Mouse (Mus musculus) thymus, adult 18-20 months (tissue): ENCODE data around the gene Xylt1.

Experiments used
- DNase-seq, 2 experiments: peaks; one replicate each; pipeline ENCODE4 v3.0.0; 2022; ENCODE audit warnings: mixed read lengths in 2 of 2

Xylt1 gene

DNA sequence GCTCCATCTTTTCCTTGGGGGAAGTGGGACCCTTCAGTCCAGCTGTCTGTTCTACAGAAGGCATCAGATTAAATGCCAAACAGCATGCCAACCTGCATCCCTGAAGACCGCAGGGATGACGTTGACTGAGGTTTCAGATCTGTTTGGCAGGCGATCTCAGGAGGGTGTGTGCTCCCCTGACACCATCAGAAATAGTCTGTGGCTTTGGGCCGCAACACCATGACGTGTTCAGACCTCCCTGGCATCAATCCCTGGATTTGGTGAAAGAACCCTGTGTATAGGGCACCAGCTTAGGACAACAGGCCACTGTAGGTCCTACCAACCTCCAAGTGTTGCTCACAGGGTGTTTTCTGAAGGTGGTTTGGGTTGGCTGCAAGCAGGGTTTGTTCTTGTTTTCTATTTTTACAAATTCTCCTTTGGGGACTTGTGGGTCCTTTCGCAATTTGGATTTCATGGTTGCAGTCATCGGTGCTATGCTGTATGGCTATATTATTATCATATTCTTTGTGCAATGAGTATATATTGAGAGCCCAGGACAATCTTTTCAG lies 104.3 kb downstream of the Xylt1 start:
- no peak for DNase-seq

DNA sequence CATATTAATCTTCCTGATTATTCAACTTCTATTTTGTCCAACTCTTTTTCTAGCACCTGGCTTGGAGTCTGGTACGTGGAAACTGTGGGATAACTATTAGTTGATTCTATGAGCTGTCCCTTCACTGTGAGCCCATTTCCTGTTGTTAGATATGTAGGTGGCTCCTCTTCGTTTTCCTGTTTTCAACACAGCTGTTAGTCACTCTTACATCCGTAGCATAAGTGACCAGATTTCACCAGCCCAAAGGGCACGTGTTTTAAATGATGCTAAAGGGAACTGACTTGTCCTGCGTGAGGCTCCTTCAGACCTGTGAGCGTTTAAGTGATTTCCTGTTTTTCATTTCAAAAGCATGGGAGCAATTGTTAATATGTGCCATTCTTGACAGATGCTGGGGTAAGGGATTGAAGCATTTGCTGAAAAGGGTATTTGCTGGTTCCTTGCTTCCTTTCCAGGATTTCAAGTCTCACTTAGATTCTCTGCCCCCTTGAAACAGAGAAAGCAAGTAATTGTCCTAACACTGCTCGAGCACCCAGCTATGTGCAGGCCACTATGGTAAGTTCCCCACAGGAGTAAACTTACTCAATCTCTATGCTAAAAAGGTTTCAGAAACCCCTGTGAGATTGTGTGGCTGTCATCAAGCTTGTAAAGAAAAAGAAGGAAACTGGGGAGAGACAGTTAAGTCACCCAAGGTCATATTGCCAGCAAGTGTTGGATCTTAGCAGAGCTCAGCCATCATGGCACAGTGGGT lies 105.8 kb downstream of the Xylt1 start:
- DNase-seq: no peak

DNA sequence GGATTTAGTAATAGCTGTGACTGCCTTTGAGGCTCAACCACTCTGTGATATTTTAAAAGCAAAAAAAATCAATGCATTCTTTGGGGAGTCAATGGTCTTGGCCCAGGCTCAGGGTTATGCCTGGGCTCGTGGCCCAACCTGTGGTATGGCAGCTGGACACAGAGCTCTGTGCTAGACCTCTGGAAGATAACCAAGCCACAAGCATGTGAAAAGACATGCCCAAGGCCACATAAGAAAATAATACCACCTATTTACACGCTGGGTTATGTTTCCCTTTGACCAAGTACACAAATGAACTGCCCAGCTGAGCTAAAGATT lies 106.4 kb downstream of the Xylt1 start:
- no peak for DNase-seq

DNA sequence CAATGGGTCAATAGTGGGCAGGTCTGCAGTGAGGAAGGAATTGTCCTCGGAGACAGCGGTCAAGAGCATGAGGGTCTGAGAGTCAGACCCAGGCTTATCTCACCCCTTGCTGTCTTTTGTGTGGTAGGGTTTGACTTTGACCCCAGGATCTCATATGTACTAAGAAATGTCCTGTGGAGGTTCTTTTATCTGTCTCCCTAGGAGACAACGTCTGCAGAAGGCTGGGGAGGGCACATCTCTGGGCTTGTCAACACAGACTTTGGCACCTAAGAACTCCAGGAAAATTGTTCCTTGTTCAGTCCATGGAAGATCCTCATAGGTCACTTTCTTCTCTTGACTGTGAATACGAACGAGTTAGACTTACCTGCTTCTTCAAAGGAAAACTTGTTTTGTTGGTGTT lies 109.2 kb downstream of the Xylt1 start:
- no peak for DNase-seq

DNA sequence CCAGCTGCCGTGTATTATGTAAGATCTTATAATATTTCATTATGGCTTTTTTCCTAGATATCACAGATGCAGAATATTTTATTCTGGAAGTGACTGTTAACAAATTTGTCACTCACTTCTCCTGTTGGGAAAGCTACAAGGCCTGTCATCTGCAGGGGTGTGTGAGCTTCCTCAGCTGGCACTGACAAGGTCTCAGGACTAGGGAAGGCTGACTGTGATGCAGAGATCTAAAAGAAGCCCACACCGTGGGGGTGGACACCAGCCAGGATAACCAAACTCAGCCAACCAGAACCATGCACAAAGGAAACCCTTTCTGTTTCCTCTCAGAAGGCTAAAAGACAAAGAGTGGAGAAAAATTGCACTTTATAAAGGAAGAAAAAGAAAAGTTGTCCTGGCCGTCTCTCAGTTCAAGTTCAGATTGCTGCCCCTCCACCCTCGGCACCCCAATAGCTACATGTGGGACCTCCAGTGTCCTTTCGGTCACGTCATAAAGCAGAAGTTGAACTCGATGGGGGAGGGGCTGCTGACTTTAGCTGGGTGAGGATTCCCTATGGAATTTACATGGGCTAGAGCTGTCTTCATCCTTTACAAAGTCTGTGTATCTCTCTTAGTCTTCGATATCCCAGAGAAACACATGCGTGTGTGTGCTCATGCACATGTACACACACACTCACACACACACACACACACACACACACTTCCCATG lies 109.9 kb downstream of the Xylt1 start:
- DNase-seq: no peak

DNA sequence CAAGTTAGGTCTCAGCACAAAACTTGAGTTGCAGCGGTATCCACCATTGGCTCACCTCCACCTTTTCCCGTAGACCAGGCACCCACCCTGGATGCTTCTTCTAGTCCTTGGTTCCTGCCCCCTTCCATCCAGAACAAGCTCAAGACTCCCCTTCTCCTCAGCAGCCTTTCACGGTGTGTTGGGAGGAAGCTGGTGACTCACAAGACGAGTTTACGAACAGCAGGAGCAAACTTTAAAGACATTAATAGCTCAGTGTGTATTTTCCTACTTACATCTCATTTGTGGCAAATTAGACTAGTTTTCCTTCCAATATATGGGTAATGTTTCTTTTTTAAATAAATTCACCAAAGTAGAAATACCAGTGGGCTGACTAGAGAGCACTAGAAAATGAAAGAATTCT lies 110.7 kb downstream of the Xylt1 start:
- no peak for DNase-seq

DNA sequence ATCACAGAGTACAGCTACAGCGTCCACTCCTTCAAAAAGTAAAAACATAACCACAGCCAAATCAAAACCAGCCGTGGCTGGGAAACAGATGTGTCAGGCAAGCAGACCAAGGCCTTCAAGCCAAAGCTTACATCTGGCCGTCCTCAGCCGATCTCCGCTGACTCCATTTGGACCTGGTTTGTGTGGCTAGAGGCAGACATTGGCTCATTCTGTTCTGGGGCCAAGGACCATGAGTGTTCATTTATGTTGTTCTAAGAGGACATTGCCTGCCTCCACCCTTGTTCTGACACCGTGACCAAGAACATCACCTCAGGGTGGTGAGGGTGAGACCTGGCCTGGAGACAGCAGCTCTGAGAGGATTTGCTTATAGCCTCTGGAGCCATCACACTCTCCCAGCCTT lies 113.4 kb downstream of the Xylt1 start:
- no peak for DNase-seq

DNA sequence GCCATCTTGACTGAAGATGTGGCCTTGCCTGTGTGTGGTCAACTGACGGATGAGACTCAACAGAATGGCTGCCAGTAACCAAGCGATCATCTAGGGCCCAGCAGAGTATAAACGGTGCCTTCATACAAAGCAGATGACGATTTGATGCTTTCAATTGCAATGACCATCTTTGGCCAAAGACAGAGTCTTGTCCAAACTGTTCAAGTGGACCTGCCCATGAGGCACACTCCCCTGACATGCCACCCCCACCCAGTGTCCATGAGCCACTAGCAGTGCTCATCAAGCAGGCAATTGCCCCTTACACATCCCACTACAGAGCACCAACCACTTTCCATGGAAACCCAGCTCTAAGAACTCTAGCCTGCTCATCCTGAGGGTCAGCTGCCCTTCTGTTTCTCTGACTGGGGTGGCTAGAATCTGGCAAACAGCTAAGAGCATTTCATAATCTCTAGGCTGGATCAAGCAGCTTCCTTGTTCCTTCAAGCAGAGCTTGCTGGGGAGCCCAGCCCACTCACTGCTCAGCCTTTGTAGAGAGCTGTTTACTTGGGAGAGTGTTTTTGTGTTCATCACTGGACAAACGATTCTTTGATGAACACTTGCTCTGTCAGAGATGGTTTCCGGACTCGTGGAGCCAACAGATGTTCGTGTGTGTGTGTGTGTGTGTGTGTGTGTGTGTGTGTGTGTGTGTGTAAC lies 114.0 kb downstream of the Xylt1 start:
- DNase-seq: no peak

DNA sequence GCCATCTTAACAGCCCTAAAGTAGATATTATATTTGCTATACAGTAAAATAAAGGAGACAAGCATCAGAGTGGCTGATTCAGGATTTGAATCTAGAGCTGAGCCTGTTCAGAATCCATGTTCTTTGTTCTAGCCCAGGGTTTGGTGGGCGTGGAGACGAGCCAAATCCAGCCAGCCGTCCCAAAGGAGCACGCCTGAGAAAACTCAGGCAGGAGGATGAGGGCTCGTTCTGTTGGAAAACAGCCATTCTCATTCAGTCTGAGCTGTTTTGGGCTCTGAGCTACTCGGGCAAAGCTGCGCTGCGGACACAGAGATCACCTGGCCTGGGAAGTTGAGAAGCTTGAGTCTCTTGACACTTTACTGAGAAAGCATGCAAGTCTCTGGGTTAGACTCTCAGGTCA lies 115.0 kb downstream of the Xylt1 start:
- DNase-seq: no peak

DNA sequence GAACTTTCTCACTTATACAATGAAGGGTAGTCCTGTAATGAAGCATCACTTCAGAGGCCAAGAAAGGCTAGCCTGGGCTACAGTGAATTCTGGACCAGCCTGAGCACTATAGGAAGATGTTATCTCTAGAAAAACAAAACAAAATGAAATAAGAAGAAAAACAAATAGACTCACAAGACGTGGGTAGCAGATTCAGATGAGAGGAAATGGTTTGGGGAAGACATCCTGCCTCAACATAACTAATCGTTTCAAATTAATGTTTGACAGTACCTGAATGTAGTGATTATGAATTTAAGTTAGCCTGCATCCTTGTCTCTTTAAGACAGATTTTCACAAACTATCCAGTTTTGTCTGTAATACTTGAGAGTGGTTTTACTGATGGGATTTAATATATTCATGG lies 117.4 kb downstream of the Xylt1 start:
- no peak for DNase-seq

DNA sequence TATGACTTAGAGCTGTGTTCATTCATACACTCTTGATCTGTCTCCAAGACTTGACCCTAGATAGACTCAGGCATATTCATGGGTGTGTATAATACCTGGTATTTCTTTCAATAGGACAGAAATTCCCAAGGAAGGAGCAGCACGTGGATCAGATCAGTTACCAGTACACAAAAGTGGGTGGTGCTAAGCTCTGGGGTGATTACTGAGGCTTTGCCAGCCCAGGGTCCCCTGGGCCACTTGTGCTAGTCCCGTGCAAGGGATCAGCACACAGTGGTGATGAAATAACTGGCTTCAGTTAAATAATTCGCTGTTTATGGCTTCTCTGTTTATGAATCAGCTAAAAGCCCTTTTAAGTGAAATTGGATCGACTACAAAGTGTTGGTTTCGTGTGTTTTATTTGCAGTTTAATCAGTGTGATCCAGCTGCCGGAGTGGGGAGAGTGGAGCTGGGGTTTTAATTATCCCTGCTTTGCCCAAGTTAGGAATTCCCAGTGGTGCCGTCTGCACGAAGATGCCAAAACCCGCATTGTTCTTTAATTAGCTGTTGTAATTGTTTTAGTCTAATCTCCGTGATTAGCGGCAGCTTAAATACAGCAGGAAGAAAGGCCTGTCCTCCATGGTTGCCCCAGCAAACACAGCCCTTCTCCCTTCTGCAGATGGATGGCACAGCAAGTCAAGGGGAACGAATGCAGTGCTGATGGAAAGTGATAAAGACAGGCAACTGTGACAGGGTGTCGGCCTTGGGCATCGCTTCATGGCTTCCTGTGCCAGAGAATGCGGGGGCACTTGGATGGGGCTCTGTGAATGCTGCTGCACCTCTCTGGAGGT lies 120.8 kb downstream of the Xylt1 start:
- DNase-seq: no peak

DNA sequence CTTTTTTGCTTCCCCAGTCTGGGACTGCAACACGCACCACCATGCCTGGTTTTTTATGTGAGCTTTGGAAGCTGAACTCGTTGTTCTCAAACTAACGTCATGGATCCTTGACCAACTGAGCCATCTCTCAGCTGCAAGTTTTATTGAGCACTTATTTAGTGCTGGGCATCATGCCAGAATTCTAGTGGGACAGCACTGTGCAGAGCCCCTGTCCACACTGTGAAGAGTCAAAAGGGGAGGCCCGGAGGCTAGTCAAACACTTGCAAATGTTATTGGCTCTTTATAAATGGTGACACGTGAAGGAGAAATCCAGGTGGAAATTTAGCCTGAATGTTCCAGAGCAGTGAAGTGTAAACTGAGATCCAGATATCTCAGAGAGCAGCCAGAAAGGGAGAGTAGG lies 121.6 kb downstream of the Xylt1 start:
- DNase-seq: no peak

DNA sequence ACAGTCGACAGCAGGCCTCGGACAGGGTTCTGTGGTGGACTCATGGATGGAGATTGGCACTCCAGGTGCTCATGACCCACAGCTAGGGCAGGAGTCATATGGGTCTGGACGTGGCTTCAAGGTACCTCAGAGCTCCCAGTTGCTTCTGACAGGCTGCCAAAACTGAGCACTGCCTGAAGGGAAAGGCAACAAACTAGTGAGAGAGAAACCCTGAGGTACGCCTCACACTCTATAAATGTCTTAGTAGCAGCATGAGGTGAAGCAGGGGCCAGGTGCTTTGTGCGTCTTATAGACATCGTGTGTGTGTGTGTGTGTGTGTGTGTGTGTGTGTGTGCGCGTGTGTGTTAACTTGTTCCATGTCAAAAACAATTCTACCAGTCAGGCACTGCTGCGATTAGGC lies 122.9 kb downstream of the Xylt1 start:
- no peak for DNase-seq

DNA sequence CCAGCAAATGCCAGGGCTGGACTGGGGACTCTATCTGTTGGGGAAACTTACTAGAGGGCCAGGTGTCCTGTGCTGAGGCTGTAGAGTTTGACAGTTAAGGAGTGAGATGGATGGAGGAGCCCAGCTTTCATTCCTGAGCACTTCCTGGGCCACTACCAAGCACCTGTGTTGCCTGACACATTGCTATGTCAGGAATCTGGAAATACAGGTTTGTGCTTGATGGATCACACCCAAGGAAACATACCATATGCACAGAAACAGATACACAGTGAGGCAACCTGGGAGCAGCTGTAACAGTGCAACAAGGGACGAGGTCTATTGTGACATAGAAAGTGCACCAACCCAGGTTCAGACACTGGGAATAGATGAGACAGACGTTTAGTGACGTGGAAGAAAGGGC lies 125.0 kb downstream of the Xylt1 start:
- no peak for DNase-seq

DNA sequence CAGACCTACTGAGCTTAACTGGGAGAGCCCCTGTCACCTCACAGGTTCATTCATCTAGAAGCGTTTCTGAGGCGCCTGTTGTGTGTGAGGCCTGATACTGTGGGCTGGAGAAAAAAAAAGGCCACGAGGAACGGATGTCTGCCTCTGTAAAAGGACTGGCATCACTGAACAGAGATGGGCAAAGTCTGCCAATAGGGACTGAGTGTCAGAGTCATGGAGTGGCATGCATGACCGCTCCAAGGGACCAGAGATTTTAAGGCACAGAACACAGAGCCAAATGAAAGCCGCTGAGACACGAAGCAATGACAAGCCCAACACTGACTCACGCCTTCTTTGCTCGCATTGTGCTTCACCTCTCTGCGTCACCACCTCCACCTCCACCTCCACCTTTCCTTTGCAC lies 126.6 kb downstream of the Xylt1 start:
- no peak for DNase-seq

DNA sequence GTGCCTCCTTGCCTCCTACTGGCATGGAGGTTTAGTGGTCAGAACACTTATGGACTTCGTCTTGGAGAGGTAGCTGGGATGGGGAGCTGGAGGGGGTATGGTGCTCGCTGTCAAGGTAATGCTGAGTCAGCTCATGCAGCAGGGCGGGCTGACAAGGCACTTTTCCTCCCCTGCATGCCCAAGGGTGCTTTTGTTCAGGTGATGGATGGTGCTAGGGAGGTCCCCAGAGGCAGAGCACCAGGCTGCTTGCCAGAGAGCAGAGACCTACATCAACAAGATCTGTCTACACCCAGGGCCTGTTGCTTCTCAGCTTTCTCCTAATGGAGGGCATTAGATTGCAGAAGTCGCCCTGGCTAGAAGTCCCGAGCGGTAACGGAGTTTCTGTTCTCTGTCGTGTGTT lies 127.3 kb downstream of the Xylt1 start:
- DNase-seq: no peak

DNA sequence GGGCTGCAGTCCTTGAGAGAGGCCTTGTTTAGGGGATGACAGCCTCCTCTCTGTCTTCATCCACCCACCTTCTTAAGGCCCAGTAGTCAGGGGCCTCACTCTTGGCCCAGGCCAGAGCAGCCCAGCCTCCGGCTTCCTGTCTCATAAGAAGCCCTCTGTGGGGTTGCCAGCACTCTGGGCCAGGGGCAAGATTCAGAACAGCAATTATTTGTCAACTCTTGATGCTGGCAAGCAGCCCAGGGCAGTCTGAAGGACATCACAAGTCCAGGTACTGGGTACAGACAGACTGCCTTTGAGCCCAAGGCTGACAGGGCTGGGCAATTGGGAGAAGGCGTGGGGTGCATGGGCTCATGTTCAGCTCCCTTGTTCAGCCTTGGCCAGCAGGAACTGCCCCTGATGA lies 129.3 kb downstream of the Xylt1 start:
- no peak for DNase-seq

DNA sequence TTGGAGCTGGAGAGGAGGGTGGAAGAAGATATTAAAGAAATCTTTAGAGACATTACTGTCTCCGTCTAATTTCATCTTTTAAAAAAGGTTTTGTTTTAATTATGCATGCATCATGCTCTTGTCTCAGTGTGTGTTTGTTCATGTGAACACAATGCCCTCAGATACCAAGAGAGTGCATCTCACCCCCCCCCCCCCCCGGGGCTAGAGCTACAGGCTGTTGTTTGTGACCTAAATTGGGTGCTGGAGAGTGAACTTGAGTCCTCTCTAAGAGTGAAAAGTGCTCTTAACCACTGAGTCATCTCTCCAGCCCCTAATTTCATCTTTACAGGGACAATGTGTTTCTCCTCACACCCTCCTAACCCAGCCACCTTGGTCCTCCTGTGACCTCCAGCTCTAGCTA lies 131.5 kb downstream of the Xylt1 start:
- DNase-seq: no peak

DNA sequence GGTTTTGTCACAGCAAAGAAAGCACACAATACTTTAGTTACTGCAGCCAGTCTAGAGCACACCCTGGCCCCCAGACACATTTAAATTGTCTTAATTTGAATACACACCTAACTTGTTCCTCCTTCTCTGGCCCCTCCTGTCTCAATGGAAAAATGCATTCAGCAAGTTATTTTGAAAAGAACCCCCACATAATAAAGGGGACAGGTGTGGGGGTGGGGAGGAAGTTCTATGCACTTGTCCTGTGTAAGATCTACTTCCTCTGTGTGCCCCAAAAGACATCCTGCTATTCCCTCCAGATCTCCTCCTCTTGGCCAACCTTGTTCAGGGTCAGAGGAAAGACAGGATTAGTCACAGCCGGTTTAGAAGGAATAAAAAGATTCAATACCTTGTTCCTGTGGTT lies 135.0 kb downstream of the Xylt1 start:
- no peak for DNase-seq

DNA sequence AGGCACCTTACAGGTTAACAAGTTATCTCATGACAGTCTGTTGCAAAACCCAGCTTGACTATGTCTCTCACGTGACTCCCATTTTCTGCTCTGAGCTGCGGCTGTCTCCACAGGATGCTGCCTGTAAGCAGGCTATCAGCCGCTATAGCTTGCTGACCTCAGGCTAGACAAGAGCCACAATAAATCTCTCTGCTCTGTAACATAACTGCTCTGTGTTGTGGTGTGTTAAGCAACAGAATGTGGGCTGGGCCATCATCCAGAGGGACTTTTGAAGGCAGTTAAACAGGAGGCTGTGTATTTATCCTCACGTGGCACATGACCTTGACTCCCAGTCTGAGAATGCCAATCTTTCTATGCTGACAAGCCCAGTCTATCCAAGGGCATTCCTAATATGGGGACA lies 136.1 kb downstream of the Xylt1 start:
- no peak for DNase-seq

DNA sequence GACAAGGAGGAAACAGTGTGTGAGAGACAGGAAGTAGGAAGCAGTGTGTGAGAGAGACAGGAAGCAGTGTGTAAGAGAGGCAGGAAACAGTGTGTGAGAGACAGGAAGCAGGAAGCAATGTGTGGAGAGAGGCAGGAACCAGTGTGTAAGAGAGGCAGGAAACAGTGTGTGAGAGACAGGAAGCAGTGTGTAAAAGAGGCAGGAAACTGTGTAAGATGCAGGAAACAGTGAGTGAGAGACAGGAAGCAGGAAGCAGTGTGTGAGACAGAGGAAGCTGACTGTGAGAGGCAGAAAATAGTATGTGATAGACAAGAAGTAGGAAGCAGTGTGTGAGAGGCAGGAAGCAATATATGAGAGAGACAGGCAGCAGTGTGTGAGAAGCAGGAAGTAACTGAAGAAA lies 140.6 kb downstream of the Xylt1 start:
- DNase-seq: no peak

DNA sequence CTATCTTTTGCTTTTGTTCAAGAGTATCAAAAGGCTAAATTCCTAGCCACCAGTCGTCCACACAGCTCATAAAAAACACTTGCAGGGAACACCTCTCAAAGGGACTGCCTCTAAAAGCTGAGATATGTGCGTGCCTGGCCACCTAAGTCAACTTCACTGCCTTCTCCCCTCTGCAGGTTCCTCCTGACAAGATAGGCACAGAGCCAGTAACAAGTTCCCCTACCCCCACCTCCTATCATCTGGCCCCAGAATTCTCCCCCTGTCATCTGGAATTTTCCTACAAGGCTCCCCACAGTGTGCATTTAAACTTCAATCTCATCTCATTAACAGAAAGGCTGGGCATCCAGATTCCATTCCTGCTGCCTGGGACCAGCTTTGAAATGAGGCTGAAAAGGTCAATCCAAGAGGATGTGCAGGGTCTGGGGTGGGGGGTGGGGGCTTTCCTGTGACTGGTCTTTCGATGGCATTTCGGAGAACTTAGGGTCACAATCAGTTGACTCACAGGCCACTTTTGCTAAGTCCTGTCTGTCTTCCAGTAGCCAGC lies 141.4 kb downstream of the Xylt1 start:
- no peak for DNase-seq
